Mouse (Mus musculus) kidney, postnatal 0 days (tissue): ENCODE results near the gene Tnnc1. TPM values are rescaled to one million over a fixed set of nuclear protein-coding genes. Genes with fewer than 3 reads are reported as not detected.

Experiments
- ATAC-seq: fragments of 200-750 bp; cut with Nextera tagmentation; replicated peaks from 2 replicates; pipeline ENCODE4 v1.8.0; 2017; ENCODE audit warnings: low read depth, moderate number of reproducible peaks, moderate TSS enrichment, moderate library complexity; ENCODE audit not compliant: low FRiP score
- DNase-seq: peaks from one replicate; pipeline ENCODE4 v3.0.0-alpha.2; 2016; ENCODE audit warnings: low spot score
- H3K27ac ChIP-seq: fragments of 300-500 bp; sonication (generic); 2 replicates; pipeline ENCODE4 v1.5.1; 2014; ENCODE audit warnings: mild to moderate bottlenecking
- H3K27me3 ChIP-seq: fragments of 300-500 bp; sonication (generic); 2 replicates; pipeline ENCODE4 v1.6.1; 2014; ENCODE audit warnings: low read length, mixed read lengths; ENCODE audit not compliant: insufficient read depth
- H3K36me3 ChIP-seq: fragments of 300-500 bp; sonication (generic); 2 replicates; pipeline ENCODE4 v1.6.1; 2014; ENCODE audit warnings: low read length, mixed read lengths; ENCODE audit not compliant: insufficient read depth
- H3K4me1 ChIP-seq: fragments of 300-500 bp; sonication (generic); replicated peaks from 2 replicates; pipeline ENCODE4 v1.6.1; 2014; ENCODE audit warnings: antibody characterized with exemption, low read length, mixed read lengths; ENCODE audit not compliant: insufficient read depth
- H3K4me2 ChIP-seq: fragments of 300-500 bp; sonication (generic); 2 replicates; pipeline ENCODE4 v1.6.1; 2014; ENCODE audit warnings: mild to moderate bottlenecking, low read length, moderate library complexity, mixed read lengths
- H3K4me3 ChIP-seq: fragments of 300-500 bp; sonication (generic); replicated peaks from 2 replicates; pipeline ENCODE4 v1.5.1; 2014; ENCODE audit warnings: low read depth, low read length
- H3K9ac ChIP-seq: fragments of 300-500 bp; sonication (generic); 2 replicates; pipeline ENCODE4 v1.6.1; 2014; ENCODE audit warnings: low read depth, low read length
- H3K9me3 ChIP-seq: fragments of 300-500 bp; sonication (generic); replicated peaks from 2 replicates; pipeline ENCODE4 v1.6.1; 2016; ENCODE audit warnings: low read length, inconsistent platforms, mixed read lengths
- CTCF ChIP-seq: IDR thresholded peaks from 2 replicates; pipeline ENCODE4 v1.5.1; 2016; ENCODE audit warnings: antibody characterized with exemption, low read depth, mild to moderate bottlenecking, moderate library complexity
- WGBS: fragments of 180-500 bp; shearing (Covaris S2); extraction: QIAGEN DNeasy Blood & Tissue Kit; methylation state at CpG from one replicate; pipeline ENCODE4 v1.1.7; 2014; 5-methylcytosine and 5-hydroxymethylcytosine counted together
- polyA plus RNA-seq: library from polyadenylated mRNA; unstranded; fragments of >200 nt; fragmentation: Nextera tagmentation; extraction: Ambion mirVana; gene quantifications from 2 replicates; pipeline ENCODE4 v1.2.1, GENCODE M21; 2015

The Tnnc1 gene
- polyA plus RNA-seq, 1 experiment from 2014 or later, result 0.95 TPM

DNA sequence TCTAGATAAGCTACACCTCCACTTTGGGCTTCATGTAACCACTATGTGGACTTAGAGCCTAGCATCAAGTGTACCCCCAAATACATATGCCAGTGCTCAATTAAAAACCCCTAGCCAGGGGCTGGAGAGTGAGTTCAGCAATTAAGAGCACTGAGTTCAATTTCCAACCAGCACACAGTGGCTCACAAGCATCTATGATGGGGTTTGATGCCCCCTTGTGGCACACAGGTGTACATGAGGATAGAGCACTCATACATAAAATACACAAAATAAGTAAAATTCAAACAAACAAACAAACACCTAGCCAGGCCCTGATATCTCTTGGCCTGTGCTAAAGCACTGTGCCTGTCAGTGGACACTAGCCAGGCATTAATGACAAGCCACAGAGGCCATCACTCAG lies 12.1 kb upstream of the Tnnc1 start:
- H3K36me3 ChIP-seq, result peaks cover 56% of the 10 kb centered on the region
- no peak overlapping the region for H3K9ac ChIP-seq
- no peak overlapping the region for H3K27ac ChIP-seq
- no peak overlapping the region for H3K4me2 ChIP-seq
- H3K27me3 ChIP-seq, result no peaks in the 10 kb centered on the region
- H3K4me1 ChIP-seq, result 0 out of 2 replicates have a peak, but pooled peaks cover 3% of the 10 kb centered on the region
- H3K9me3 ChIP-seq, result no peaks in the 10 kb centered on the region
- ATAC-seq, result no peak
- TF ChIP-seq CTCF, result peak; percentile 67
- no peak overlapping the region for H3K4me3 ChIP-seq
- DNase-seq, result peak; percentile 42

GRCm38 (mm10) chr14:31197547-31198516 lies 10.3 kb upstream of the Tnnc1 start:
- DNase-seq, result peak; percentile 32
- ATAC-seq, result 0 out of 2 replicates have a peak, but pooled peaks have one; percentile 36

GRCm38 (mm10) chr14:31199599-31199998 lies 8.5 kb upstream of the Tnnc1 start:
- Histone ChIP-seq H3K27ac (no peak overlapping the region), H3K4me1 (peaks cover 9% of the 10 kb centered on the region), H3K9ac (no peak overlapping the region), H3K27me3 (no peaks in the 10 kb centered on the region), H3K36me3 (peaks cover 50% of the 10 kb centered on the region), H3K4me3 (no peak overlapping the region), H3K4me2 (no peak overlapping the region), H3K9me3 (no peaks in the 10 kb centered on the region)
- no peak for TF ChIP-seq CTCF
- 92% methylated on average over 7 of the region's 7 CpGs for WGBS
- ATAC-seq (no peak), DNase-seq (no peak)

More at GRCm38 (mm10) chr14:31197547-31198516, 10.3 kb upstream of the Tnnc1 start:
- no peaks in the 10 kb centered on the region for H3K27me3 ChIP-seq
- H3K27ac ChIP-seq, result no peak overlapping the region
- H3K9me3 ChIP-seq, result no peaks in the 10 kb centered on the region
- no peak overlapping the region for H3K4me3 ChIP-seq
- H3K9ac ChIP-seq, result no peak overlapping the region
- H3K4me1 ChIP-seq, result 0 out of 2 replicates have a peak, but pooled peaks cover 3% of the 10 kb centered on the region
- H3K4me2 ChIP-seq, result no peak overlapping the region
- 58% methylated on average over 16 of the region's 16 CpGs for WGBS
- TF ChIP-seq CTCF, result no peak
- peaks cover 53% of the 10 kb centered on the region for H3K36me3 ChIP-seq

- DNase-seq (no peak), ATAC-seq (no peak)
- H3K4me1 ChIP-seq, result peaks cover 13% of the 10 kb centered on the region
- no peaks in the 10 kb centered on the region for H3K9me3 ChIP-seq
- no peak overlapping the region for H3K4me2 ChIP-seq
- H3K4me3 ChIP-seq, result no peak overlapping the region
- 79% methylated on average over 3 of the region's 3 CpGs for WGBS
- H3K9ac ChIP-seq, result no peak overlapping the region
- peaks cover 46% of the 10 kb centered on the region for H3K36me3 ChIP-seq
- no peaks in the 10 kb centered on the region for H3K27me3 ChIP-seq
- H3K27ac ChIP-seq, result no peak overlapping the region
- TF ChIP-seq CTCF, result no peak
Observed at GRCm38 (mm10) chr14:31200038-31200437, 8.1 kb upstream of the Tnnc1 start.

DNA sequence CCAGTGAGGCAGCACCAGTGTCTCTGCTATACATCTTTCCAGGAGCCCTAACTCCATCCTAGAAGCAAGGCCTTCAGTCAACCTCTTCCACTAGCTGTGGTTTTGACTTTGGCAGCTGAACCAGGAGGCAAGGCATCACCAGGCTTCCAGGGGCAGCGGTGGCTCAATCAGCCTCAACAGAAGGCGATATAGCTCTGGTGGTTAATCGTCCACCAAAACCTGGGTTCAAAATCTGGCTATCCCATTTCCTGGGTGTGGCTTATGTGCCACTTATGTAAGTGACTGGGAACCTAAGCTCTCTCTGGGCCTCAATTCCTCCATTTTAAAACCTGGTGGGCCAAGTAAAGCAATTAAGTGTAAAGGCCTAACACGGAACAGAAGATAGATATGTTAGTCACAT lies 3.3 kb upstream of the Tnnc1 start:
- Histone ChIP-seq H3K9me3 (no peaks in the 10 kb centered on the region), H3K4me3 (peak overlapping the region; percentile 83), H3K4me2 (peak overlapping the region; percentile 94), H3K27ac (peak overlapping the region; percentile 90), H3K27me3 (no peaks in the 10 kb centered on the region), H3K36me3 (peaks cover 30% of the 10 kb centered on the region), H3K4me1 (peaks cover 12% of the 10 kb centered on the region), H3K9ac (peak overlapping the region; percentile 91)
- TF ChIP-seq CTCF, result no peak
- no peak for ATAC-seq
- no peak for DNase-seq
- 36% methylated on average over 4 of the region's 4 CpGs for WGBS

DNA sequence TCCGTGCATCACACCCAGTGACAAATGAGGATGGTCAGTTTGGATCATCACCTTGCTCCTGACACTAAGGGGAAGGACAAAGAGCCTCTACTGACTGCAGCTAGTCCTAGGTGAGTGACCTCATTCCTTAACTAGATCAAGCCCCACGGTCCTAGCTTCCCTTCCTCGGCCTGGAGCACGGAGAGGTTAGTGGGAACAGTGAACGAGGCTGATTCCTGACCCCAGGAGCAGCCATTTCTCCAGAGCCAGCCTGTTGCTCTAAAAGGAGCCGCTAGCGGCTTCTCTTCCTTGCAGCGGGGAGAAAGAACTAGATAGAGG lies 2.9 kb upstream of the Tnnc1 start:
- Histone ChIP-seq H3K4me1 (peaks cover 12% of the 10 kb centered on the region), H3K27me3 (no peaks in the 10 kb centered on the region), H3K4me3 (peak overlapping the region; percentile 83), H3K9ac (peak overlapping the region; percentile 91), H3K36me3 (peaks cover 29% of the 10 kb centered on the region), H3K4me2 (peak overlapping the region; percentile 94), H3K27ac (peak overlapping the region; percentile 90), H3K9me3 (no peaks in the 10 kb centered on the region)
- peak; percentile 52; the same call in 1 of the 2 replicates for ATAC-seq
- 8% methylated on average over 8 of the region's 8 CpGs for WGBS
- no peak for TF ChIP-seq CTCF
- DNase-seq, result peak; percentile 57
